Mouse (Mus musculus) olfactory bulb, adult 2 months (tissue): ENCODE measurements around the gene Cemip2. TPM values are rescaled to one million over a fixed set of nuclear protein-coding genes. Genes with fewer than 3 reads are reported as not detected.

Experiments used
- H3K27ac ChIP-seq: fragments of 200-500 bp; 2 replicates; pipeline ENCODE4 v1.5.1; 2012; ENCODE audit warnings: low read depth, low read length; ENCODE audit not compliant: insufficient read depth
- H3K4me1 ChIP-seq: fragments of 200-500 bp; 2 replicates; pipeline ENCODE4 v1.6.1; 2012; ENCODE audit warnings: low read length; ENCODE audit not compliant: control insufficient read depth, insufficient read depth
- H3K4me3 ChIP-seq: fragments of 200-500 bp; 2 replicates; pipeline ENCODE4 v1.5.1; 2012; ENCODE audit warnings: mild to moderate bottlenecking, low read depth, low read length, moderate library complexity; ENCODE audit not compliant: insufficient read depth
- CTCF ChIP-seq: fragments of 200-500 bp; IDR thresholded peaks from 2 replicates; pipeline ENCODE4 v1.5.1; 2012; ENCODE audit warnings: low read depth, mild to moderate bottlenecking, low read length, moderate library complexity; ENCODE audit not compliant: insufficient read depth
- POLR2A ChIP-seq: fragments of 200-500 bp; IDR thresholded peaks from 2 replicates; pipeline ENCODE4 v1.6.1; 2012; ENCODE audit warnings: mild to moderate bottlenecking, low read depth, low read length, moderate library complexity; ENCODE audit not compliant: insufficient read depth
- WGBS: fragments of 180-500 bp; shearing (Covaris S2); methylation state at CpG from one replicate; pipeline ENCODE4 v1.1.7; 2018; 5-methylcytosine and 5-hydroxymethylcytosine counted together
- polyA plus RNA-seq: library from polyadenylated mRNA; stranded (reverse); fragments of >200 nt; gene quantifications from 2 replicates; pipeline ENCODE4 v1.2.4, GENCODE M21; 2012; ENCODE audit warnings: low replicate concordance; ENCODE audit not compliant: missing spikeins, insufficient read depth, insufficient read length

The Cemip2 gene
- polyA plus RNA-seq, 1 experiment = not detected

DNA sequence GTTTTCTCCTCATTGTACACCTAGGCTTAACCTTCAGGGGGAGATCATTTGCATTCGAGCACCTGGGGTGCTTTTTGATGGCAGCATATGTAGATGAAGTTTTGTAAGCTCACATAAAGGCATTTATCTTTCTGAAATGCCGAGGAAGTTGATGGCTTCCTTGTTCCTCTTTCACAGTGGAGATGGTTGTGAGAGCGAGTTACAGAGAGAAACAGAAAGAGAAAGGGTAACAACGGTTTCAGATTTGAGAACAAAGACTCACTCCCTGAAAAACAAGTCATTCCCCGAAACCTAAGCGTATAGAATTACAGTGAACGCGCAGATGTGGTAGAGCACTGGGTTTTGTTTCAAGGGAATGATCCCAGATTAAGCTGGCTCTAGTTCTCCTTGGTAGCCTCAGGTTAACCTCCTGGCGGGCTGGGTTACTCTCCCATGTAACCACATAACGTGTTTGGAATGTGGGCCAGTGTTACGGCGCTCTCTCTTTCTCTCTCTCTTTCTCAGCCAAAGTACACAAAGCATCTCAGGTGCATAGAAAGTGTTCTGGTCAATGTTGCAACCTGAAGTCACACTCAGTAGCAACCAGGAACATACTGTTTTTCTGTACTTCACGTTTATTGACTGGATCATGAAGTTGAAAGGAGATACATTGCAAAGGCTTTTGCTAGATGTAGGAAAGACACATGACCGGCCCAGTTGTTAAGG is 40.0 kb downstream of the Cemip2 start:
- 93% methylated on average over 14 of the region's 14 CpGs for WGBS

DNA sequence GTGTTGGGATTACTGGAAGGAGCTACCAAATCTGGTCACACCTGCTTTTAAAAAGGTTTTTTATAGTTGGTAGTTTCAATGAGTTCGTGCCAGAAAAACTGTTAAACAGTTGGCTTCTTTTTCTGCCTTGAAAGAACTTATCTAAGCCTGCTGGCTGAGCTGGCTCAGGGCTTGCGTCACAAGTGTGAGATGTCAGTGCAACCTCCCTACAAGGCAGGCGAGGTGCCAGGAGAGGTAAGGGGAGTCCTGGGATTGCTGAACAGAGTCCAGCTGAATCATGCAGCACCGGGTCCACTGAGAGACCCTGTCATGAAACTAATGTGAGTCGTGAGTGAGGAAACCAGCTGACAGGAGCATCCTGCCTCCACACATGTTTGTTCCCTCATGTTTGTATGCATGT is 41.4 kb downstream of the Cemip2 start:
- H3K4me1 ChIP-seq = peaks cover 2% of the 10 kb centered on the region
- TF ChIP-seq CTCF = no peak
- no peak overlapping the region for H3K4me3 ChIP-seq
- H3K27ac ChIP-seq = no peak overlapping the region
- 62% methylated on average over 5 of the region's 5 CpGs for WGBS

More for the DNA sequence above, 40.0 kb downstream of the Cemip2 start:
- Histone ChIP-seq H3K27ac (no peak overlapping the region), H3K4me1 (peaks cover 2% of the 10 kb centered on the region), H3K4me3 (no peak overlapping the region)
- no peak for TF ChIP-seq CTCF
- TF ChIP-seq POLR2A = no peak

DNA sequence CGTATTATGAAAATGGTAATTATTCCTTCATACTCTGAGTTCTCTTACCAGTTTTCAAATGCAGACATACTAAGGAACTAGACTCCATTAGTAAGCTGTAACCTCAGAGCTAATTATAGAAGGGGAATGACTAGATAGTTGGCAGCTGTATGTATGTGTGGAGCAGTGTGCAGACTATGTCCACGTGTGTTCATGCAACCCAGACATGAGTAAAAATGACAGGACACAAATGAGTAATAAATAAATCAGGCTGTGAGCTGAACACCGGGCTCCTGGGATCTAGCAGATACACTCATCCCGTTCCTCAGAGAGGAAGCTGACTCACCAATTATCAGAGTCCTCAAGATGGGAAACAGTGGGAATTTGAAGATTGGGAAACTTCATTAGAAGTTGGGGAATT is 42.0 kb downstream of the Cemip2 start:
- H3K27ac ChIP-seq = no peak overlapping the region
- peaks cover 2% of the 10 kb centered on the region for H3K4me1 ChIP-seq
- no peak overlapping the region for H3K4me3 ChIP-seq
- WGBS = 44% methylated on average over 4 of the region's 4 CpGs
- no peak for TF ChIP-seq CTCF
- no peak for TF ChIP-seq POLR2A

DNA sequence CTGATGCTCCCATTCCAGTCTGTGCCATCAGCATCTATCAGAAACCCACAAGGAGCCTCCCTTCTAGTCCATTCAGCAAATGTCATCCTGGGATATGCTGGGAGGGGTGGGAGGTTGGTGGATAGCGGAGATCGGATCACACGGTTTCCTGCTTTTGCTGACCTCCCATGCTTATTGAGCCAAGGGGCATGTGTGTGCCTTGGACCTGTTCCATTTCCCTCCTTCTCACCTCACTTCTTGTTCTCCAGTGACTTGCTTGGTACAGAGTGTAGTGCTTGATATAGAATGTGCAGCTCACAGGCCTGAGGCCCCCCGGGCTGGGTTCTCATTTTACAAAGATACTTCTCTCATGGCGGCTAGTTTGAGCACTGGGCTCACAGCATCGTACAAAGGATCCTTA is 43.7 kb downstream of the Cemip2 start:
- Histone ChIP-seq H3K4me1 (peaks cover 4% of the 10 kb centered on the region), H3K27ac (no peak overlapping the region), H3K4me3 (no peak overlapping the region)
- TF ChIP-seq CTCF (no peak), POLR2A (no peak)
- 82% methylated on average over 6 of the region's 6 CpGs for WGBS

DNA sequence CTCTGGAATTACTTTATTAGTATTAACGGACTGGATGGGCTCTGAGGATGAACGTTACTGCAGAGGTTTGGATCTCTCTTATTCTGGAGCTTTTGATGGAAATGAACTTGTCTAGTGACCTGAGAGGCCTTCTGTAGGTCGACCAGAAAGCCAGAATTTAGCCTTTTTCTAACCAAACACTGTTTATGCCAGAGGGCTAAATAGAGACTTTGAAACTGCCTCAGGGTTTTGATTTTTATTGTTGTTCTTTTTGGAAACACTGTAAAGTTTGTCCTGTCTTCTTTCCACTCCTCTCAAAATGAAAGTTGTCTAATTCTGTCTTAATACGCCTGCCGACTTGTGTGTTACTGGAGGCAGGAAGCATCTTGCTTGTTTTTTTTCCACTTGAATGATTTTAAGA is 46.0 kb downstream of the Cemip2 start:
- Histone ChIP-seq H3K27ac (no peak overlapping the region), H3K4me1 (peaks cover 4% of the 10 kb centered on the region), H3K4me3 (no peak overlapping the region)
- TF ChIP-seq CTCF (no peak), POLR2A (no peak)
- 85% methylated on average over 5 of the region's 5 CpGs for WGBS

DNA sequence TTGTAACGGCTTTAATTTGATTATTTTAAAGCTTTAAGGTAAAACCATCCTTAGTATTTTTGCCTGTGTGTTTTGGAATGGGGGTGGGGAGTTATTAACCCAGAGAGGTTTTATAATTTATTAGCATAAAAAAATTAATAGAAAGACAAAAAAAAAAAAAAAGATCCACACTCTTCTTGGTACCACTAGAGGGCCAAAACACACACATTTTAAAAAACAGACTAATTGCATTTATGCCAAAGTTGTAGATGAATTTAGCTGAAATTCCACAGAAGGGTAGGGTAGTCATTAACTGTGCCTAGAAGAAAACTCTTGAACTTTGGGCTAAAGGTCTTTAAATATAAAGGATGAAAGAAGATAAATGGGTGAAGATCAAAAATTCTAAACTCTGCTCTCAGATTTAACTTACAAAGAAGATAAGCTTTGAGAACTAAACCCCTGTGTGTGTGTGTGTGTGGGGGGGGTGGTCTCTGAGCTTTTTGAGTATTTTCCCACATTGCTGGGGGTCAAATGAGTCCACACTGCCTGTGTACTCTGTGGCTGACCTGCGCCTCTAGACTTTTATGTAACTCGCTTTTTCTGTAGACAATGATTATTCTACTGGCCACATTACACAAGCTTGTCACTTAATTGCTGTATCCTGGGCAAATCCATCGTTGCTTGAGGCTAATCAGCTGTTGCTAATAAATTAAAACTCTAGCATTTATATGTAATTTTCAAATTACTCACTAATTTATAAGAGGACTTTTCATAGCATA is 47.2 kb downstream of the Cemip2 start:
- H3K27ac ChIP-seq = no peak overlapping the region
- H3K4me3 ChIP-seq = no peak overlapping the region
- H3K4me1 ChIP-seq = peaks cover 2% of the 10 kb centered on the region; the same call in 1 of the 2 replicates
- TF ChIP-seq CTCF (no peak), POLR2A (no peak)
- 75% methylated on average over 4 of the region's 4 CpGs for WGBS

DNA sequence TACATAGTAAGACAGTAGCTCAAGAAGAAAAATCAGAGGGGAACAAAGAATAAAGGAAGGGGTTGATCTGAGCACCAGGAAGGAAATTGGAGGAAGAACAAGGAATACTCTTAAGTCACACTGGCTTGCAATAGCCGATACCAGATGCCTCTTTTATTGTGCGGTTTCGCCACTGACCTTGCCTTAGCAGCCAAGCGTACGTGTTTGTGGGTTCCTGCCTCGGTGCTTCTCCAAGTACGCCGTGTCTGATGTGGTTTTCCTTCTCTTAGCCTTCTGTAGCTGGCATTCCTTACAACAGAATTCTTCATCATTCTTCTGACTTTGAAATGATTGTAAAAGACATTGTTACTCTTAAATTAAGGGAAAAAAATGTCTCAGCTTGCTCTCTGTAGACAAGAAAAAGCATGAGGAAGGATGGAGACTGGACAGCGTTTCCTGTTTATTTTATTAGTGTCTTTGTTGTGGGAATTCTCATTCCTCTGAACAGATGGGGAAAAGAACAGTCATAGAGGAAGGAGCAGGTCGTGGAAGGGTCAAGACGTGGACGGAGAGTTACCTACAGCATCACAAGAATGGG is 55.4 kb downstream of the Cemip2 start:
- WGBS = 82% methylated on average over 12 of the region's 12 CpGs
- Histone ChIP-seq H3K27ac (no peak overlapping the region), H3K4me1 (peaks cover 2% of the 10 kb centered on the region; the same call in 1 of the 2 replicates), H3K4me3 (no peak overlapping the region)
- TF ChIP-seq POLR2A = no peak
- no peak for TF ChIP-seq CTCF

DNA sequence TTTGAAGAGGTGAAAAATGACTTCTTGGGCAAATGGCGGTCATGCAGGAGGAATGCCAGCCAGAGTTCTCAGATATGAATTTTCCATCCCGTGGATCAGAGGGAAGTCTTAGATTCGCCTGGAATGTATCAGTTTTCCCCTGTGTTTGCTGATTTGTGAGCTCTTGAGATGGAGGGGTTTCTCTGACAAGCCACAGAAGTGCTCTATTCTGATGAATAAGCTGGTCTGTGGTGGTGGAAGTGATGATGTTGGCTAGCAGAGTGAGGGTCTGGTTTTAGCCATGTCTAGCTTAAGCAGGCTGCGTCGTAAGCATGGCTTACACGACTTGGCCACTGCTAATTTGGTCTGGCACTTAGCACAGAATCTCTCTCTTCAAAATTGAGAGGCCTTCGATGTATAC is 56.8 kb downstream of the Cemip2 start:
- Histone ChIP-seq H3K4me1 (peaks cover 2% of the 10 kb centered on the region; the same call in 1 of the 2 replicates), H3K4me3 (no peak overlapping the region), H3K27ac (no peak overlapping the region)
- TF ChIP-seq CTCF (no peak), POLR2A (no peak)
- 92% methylated on average over 7 of the region's 7 CpGs for WGBS

DNA sequence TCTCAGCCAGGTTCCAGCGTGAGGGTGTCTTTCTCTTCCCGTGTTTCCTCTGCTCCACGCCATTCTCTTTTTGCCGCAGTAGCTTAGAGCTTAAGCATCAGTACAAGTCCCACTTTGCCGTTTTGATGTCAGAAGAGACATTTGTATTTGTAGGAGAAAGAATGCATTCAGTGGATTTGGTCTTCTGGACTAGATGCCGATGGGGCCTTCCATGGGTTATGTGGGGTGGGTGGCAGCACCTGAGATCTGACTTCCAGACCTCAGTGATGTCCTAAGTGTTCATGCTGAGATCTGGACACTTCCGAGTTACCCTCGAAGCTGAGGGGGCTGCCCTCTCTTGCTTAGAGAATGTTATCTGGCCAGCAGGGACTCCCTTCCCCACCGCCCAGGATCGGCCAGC is 72.6 kb downstream of the Cemip2 start:
- no peaks in the 10 kb centered on the region for H3K4me1 ChIP-seq
- TF ChIP-seq POLR2A = no peak
- no peak for TF ChIP-seq CTCF
- 91% methylated on average over 10 of the region's 10 CpGs for WGBS
- no peak overlapping the region for H3K4me3 ChIP-seq
- no peak overlapping the region for H3K27ac ChIP-seq
